Mouse (Mus musculus) thymus, postnatal 10 days (tissue): ENCODE measurements around the gene Rcn1.

ENCODE experiments used
- DNase-seq, 2 experiments: peaks; one replicate each; pipeline ENCODE4 v3.0.0; 2021; ENCODE audit warnings: low spot score in 2 of 2

Gene Rcn1

GRCm38 (mm10) chr2:105337171-105337875 lies 61.8 kb downstream of the Rcn1 start:
- DNase-seq: no peak

GRCm38 (mm10) chr2:105336314-105337027 lies 62.6 kb downstream of the Rcn1 start:
- no peak for DNase-seq
